Mouse (Mus musculus) left cerebral cortex, adult 8-10 months (tissue): Measurements from ENCODE around the gene Prpf31. TPM values are rescaled to one million over a fixed set of nuclear protein-coding genes. Genes with fewer than 3 reads are reported as not detected.

Experiments
- DNase-seq, 2 experiments: peaks; one replicate each; pipeline ENCODE4 v3.0.0; 2022; ENCODE audit warnings: low spot score in 2 of 2
- total RNA-seq, 4 experiments: library from RNA; stranded (reverse); gene quantifications; 2 replicates each; pipeline ENCODE4 v1.2.4; 2022

Gene Prpf31
- total RNA-seq, 4 experiments from 2014 or later = 50.4 to 59.8 (median 55.2) TPM

- no peak for DNase-seq
Measured at GRCm38 (mm10) chr7:3629030-3629429, 755 bp upstream of the Prpf31 start.

GRCm38 (mm10) chr7:3630478-3630815 lies 662 bp downstream of the Prpf31 start:
- DNase-seq = no peak

GRCm38 (mm10) chr7:3643412-3643811 lies 13.6 kb downstream of the Prpf31 start:
- DNase-seq = no peak

DNA sequence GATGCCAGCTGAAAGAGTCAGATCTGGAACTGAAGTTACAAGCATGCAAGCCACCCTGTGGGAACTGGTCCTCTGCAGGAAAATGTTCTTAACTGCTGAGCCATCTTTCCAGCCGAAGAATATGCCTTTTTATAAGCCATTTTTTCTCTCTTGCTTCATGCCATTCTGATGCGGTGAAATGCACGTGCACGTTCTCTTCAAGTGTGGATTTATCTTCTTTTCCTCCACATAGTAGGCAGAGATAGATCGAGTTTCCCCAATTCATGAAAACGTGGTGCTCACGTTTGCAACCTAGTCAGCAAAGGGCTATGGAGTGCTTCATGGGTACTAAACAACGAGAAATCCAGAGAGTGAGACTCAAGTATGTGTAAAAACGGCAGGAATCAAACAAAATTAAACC lies 14.1 kb downstream of the Prpf31 start:
- no peak for DNase-seq

DNA sequence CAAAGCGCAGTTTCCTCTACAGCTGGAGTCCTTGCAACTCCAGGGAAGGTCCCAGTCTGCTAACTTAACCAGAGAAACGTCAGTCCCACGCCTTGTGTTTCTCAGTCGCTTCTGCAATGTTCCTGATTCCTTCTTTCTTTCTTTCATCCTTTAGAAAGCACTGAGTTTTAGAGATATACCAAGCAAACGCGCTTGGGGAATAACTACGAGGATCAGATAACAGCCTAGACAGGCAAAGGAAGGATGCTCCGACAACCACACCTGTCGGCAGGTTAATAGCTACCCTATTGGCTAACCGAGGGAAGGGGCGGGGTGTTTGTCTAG lies 14.5 kb downstream of the Prpf31 start:
- DNase-seq = no peak

DNA sequence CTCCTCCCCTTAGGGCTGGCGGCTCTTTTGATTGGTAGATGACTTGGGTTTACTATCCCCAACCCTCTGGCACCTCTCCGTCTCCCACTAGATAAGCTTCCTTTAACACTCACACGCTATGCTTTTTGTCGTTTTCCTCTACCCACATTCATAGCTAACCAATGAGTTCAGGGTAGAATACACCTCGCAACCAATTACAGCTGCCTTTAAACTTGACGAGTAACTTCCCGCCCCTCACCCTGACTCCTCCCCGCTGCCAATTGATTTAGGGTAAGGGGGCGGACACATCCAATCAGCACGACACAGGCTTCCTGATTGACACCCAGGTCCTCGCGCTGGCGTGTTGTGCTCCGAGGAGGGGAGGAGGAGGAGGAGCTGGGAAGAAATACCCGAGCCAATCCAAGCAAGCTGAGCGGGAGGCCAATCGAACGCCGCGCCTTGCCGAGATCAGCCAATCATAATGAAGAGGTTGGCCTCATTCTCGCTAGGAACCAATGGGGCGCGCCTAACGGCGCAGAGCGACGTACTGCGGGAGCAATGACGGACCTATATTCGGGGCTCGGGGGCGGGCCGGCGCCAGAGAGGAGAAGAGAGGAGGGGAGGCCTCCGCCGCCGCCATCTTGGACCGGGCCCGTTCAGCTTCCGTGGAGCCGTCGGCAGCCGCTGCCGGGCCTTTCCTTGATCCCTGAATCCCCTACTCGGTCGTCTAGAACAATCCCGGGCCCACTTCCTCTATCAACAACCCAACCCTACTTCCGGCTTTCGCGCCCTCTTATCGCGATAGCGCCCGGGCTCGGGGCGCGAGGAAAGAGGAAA lies 15.1 kb downstream of the Prpf31 start, which contains the start of gene Cnot3:
Gene Cnot3 (plus strand): TSS at position 597 of the 816 bp plus-strand sequence.
- peak; percentile 96 to 100 for DNase-seq

DNA sequence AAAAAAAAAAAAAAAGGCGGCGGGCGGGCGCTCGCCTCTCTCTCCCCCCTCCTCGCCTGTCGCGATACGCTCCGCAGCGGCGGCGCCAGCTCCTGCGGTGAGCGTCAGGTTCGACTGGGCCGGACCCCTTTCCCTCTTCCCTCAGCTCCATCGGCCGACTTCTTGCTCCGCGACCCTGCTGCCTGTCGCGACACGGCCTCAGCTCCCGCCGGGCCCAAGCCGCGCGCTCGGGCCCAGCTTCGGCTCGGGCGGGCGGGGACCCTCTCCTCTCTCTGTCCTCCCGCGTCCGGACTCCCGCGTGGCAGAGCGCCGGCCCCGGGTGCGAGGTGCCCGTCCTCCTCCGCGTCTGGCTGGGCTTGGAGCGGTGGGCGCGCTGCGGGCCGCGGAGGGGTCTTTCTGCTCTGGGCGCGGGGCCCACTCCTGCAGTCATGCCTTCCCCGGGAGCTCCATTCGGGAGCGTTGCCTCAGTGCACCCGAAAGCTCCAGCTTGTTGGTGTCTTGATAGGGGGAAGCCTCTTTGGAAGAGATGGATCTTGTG lies 15.8 kb downstream of the Prpf31 start:
- DNase-seq = no peak

DNA sequence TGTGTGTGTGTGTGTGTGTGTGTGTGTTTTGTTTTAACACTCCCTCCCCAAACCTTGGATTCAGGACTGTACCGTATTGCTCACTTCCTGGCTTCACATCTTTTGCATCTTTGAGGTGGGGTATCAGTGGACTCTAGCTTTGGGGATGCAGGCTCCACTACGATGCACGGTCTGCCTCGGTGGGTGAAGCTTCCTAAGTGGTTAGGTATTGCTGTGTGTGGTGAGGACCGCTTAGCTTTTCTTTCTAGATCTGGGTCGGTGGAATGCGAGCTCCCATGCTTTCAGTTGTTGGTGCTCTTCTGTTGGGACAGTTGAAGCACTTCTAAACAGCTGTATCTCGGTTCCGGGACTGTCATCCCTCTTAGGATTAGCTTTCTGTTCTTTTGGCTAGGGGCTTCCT lies 16.4 kb downstream of the Prpf31 start:
- no peak for DNase-seq

GRCm38 (mm10) chr7:3646641-3647040 lies 16.9 kb downstream of the Prpf31 start:
- no peak for DNase-seq

GRCm38 (mm10) chr7:3656966-3657365 lies 27.2 kb downstream of the Prpf31 start:
- no peak for DNase-seq

GRCm38 (mm10) chr7:3658578-3658977 lies 28.8 kb downstream of the Prpf31 start:
- no peak for DNase-seq

- no peak for DNase-seq
Measured at GRCm38 (mm10) chr7:3664524-3665214, 34.9 kb downstream of the Prpf31 start.

- peak; percentile 93 to 96 for DNase-seq
Measured at GRCm38 (mm10) chr7:3665215-3666114, 35.7 kb downstream of the Prpf31 start, which contains the start of gene Leng1. Gene Leng1, minus strand, starts transcription at chr7:3665840.

DNA sequence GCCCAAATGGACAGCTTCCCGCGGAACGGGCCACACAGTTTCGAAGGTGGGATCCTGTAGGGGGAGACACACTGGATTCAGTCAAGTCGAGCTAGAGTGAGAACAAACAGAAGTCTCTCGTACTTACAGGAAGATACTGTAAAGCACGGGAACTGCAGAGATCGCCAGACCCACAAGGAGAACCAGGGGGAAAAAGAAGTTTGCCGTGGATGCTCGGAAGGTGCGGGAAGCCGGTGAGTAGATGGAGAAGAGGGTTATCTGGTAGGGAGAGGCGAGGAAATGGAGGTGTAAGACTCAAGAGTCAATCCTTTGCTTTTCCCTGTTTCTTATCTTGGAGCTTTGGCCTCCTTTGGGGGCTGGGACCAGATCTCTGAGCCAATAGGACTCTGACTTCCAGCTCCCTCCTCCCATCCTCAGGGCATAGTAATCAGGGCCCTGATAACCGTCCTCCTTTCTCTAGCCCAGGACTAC lies 37.2 kb downstream of the Prpf31 start:
- DNase-seq = no peak

DNA sequence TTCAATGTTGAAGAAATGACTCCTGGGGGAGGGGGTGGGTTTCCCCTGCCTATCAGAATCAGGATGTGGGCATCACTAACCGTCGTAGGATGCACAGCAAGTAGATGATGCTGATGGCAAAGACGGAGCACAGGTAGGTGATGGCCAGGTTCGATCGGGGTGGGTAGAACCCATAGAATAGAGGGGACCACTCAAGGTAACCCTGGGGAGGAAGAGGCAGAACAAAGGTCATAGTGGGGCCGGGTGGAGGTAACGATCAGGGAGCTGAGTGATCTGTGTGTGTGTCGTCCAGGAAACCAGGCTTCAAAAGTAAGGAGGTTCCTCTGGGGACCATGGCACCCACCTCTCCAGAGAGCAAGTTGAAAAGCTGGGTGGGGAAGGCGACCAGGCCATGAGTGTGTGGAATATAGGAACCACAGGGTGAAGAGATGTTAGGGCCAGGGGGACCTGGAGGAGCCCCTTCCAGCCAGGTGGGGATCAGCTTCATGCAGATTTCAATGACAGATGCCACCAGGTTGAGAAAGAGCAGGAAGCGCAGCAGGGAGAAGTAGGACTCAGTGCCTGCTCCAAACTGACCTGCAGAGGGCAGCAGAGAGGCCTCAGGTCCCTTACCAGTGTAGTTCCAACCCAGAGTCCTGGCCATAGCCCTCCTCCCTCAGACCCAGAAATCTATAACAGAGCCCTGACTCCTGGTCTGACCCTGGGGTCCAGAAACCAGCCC lies 44.9 kb downstream of the Prpf31 start:
- peak; percentile 59 to 67 for DNase-seq

- DNase-seq = no peak
Measured at GRCm38 (mm10) chr7:3675228-3675548, 45.4 kb downstream of the Prpf31 start.

DNA sequence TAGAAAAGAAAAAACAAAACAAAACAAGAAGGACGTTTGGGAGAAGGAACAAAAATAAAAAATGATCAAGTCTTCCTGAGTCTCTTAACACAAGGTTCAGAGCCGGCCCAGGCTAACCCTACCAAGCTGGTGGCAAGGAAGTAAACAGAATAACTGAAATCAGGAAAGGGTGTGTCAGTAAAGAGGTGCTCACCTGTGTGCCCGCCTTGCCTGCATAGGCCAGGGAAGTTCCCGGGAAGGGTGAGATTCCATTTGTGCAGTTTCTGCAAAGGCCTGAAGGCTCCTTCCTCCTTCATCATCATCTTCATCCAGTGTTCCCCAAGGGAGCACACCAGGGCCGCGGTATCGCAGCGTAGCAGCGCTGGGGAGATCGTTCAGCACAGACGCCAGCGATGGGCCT lies 46.6 kb downstream of the Prpf31 start:
- no peak for DNase-seq

GRCm38 (mm10) chr7:3677342-3677741 lies 47.6 kb downstream of the Prpf31 start, which contains the start of gene Tmc4:
Gene Tmc4, minus strand, starts transcription at chr7:3677553.
- DNase-seq = no peak

- DNase-seq = no peak
Measured at GRCm38 (mm10) chr7:3683908-3684550, 54.2 kb downstream of the Prpf31 start.

DNA sequence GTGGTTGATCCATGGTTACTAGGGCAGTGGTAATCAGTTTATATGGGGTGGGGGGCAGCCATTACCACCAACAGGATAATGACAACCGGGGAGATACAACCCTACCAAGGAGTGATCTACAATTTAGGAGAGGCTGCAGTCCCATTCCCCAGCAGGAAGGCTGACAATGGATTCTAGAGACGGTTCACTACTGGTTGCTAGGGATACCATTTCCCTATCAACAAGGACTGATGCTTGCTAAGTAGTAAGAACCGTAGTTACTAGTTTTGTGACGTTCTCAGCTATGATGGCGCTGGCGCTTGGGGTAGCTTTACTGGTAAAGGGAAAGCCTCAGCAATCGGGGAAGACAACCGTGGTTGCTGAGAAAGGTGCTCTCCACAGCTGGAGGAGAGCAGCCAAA lies 54.9 kb downstream of the Prpf31 start:
- no peak for DNase-seq
